Mouse (Mus musculus) ES-E14 (cell line): ENCODE results near the gene Ntrk2.

Source experiments
- HCFC1 ChIP-seq: IDR thresholded peaks from 2 replicates; pipeline ENCODE4 v1.6.1; 2012; ENCODE audit warnings: low read length, inconsistent platforms, borderline replicate concordance; ENCODE audit not compliant: insufficient read depth
- ZC3H11A ChIP-seq: IDR thresholded peaks from 2 replicates; pipeline ENCODE4 v1.6.1; 2012; ENCODE audit warnings: low read depth, mild to moderate bottlenecking, inconsistent platforms, low read length, borderline replicate concordance

GRCm38 (mm10) chr13:59076489-59076888 lies 270.1 kb downstream of the Ntrk2 start:
- TF ChIP-seq ZC3H11A (no peak), HCFC1 (no peak)
